Mouse (Mus musculus): ENCODE measurements around the gene Cela3b.
"Not testable (repeated sequence)": the region's sequence is repeated elsewhere in the genome, so short reads cannot be mapped to it uniquely, and the experiment has no call there.

The Cela3b gene

DNA sequence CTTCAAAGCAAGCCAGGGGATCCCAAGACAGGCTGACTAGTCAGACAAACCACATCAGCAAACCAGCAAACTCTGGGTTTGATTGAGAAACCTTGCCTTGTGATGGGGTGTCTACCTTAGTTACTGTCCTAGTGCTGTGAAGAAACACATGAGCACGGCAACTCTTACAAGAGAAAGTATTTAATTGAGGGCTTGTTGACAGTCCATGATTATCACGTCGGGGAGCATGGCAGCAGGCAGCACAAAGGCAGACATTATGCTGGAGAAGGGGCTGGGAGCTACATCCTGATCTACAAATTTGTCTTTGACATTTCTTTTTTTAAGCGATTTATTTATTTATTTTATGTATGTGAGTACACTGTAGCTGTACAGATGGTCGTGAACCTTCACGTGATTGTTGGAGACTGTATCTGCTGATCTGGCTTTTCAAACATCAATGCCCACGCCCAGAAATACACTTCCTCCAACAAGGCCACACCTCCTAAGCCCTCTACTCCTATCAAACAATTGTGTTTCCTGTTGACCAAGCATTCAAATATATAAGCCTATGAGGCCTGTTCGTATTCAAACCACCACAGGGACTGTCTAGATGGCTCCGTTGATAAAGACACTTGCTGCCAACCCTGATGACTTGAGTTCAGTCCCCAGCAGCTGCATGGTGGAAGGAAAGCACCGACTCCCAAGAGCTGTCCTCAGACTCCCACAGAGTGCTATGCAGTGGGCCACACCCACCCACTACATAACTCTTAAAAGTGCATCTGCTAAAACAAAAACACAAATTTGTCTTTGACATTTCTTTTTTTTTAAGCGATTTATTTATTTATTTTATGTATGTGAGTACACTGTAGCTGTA, 12.4 kb downstream of the Cela3b start:
- DNase-seq (ENCODE audit: low spot score in 2 of 2): no peak

DNA sequence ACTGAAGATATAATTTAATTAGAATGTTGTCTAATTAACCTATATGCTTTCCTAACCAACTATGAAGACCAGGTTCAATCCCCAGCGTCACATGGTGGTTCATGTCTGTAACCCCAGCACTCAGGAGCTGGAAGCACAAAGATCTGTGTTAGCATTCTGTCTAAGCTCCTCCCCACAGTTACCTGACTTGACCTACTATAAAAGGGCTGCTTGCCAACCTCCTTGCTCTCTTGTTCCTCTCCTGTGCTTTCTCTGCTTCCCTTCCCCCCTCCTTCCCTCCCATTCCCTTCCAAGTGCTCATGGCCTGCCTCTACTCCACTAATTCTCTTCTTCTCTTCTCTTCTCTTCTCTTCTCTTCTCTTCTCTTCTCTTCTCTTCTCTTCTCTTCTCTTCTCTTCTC, 15.4 kb downstream of the Cela3b start:
- no peak for DNase-seq (ENCODE audit: low spot score in 2 of 2)

GRCm38 (mm10) chr4:137412185-137412709, 18.1 kb downstream of the Cela3b start:
- not testable (repeated sequence) for DNase-seq (ENCODE audit: low spot score in 2 of 2)

GRCm38 (mm10) chr4:137409691-137410090, 20.6 kb downstream of the Cela3b start, which contains the start of gene Cela3a:
Gene Cela3a (minus strand): TSS chr4:137409791.
- no peak for DNase-seq (ENCODE audit: low spot score in 2 of 2)

DNA sequence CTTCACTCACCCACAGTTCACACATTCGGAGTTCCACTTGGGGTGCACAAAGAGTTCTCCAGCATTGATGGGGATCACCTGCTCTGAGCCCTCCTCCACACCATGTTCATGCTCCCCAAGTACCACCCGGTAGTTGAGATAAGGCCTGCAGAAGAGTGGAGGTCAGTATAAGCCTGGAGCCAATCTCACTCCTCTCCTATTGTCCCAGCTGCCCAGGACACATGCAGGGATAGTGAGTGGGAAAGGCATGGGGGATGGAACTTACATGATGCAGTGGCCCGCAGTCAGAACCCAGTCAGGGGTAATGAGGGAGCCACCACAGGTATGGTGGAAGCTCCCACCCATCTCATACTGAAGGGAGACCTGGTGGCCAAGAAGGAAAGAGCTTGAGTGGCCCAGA, 24.8 kb downstream of the Cela3b start:
- no peak for DNase-seq (ENCODE audit: low spot score in 2 of 2)

DNA sequence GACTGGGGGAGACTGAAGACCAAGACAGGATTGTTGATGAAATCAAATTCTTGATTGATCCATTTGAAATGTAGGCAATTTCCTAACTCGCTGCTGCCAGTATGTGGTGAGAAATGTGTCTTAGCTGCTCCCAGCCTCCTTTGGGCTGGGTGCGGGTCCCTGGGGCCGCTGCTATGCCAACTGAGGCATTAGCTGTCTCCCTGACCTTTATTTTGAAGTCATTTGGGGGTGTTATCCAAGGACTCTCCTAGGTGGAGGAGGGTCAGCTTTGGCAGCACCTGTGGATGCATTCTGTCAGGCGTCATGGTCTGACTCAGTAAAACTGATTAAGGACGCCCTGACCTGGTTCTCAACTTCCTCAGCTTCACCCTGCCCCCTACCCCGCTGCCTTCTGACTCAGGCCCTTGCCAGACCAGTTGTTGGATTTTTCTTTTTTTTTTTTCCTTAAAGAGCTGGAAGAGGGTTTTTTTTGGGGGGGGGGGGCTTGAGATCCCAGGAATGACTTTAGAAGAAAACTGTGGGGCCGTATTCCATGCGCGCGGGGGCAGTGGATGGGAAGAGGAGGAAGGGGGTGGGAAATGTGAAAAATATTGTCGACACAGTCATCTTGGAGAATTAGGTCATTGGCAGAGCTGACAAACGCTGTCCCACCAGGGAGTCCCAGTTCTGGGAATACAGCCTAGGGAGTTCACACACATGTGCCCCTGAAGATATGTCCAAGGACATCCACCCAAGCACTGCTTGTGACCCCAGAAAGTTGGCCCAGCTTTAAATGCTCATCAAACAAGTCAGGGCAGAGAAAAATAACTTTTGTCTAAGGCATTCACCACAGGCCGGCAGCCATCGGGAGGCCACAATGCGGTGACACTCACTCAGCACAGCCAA, 33.5 kb downstream of the Cela3b start:
- peak in 1 of 2 experiments; percentile 43 for DNase-seq (ENCODE audit: low spot score in 2 of 2)

GRCm38 (mm10) chr4:137393378-137394135, 36.8 kb downstream of the Cela3b start:
- peak in 1 of 2 experiments; percentile 51 for DNase-seq (ENCODE audit: low spot score in 2 of 2)

GRCm38 (mm10) chr4:137392874-137393273, 37.5 kb downstream of the Cela3b start:
- no peak for DNase-seq (ENCODE audit: low spot score in 2 of 2)

GRCm38 (mm10) chr4:137391287-137391686, 39.1 kb downstream of the Cela3b start:
- no peak for DNase-seq (ENCODE audit: low spot score in 2 of 2)

- DNase-seq (ENCODE audit: low spot score in 2 of 2): no peak
Measured at GRCm38 (mm10) chr4:137390196-137390595, 40.1 kb downstream of the Cela3b start.

DNA sequence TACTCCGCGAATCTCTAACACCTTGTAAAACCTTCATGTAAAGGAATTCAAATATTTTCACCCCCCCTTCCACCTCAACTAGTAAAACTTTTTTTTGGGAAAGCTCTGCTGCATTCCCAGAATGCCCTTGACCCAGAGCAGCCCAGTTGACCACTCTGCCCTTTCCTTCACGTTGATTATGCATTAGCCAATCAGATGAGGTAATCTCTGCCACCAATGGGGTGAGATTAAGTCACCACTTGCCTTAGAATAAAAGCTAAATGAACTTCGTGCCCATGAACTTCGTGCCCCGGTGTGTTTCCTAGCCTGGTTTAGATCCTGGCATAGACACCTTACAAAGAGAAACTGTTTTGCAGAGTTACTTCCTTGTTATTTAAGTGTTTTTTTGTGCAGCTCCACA, 41.4 kb downstream of the Cela3b start:
- DNase-seq (ENCODE audit: low spot score in 2 of 2): no peak

GRCm38 (mm10) chr4:137388059-137388794, 42.1 kb downstream of the Cela3b start:
- peak; percentile 80 for DNase-seq (ENCODE audit: low spot score in 2 of 2)

GRCm38 (mm10) chr4:137387482-137388058, 42.8 kb downstream of the Cela3b start:
- no peak for DNase-seq (ENCODE audit: low spot score in 2 of 2)

GRCm38 (mm10) chr4:137380702-137381605, 49.4 kb downstream of the Cela3b start:
- DNase-seq (ENCODE audit: low spot score in 2 of 2): no peak

GRCm38 (mm10) chr4:137379713-137380255, 50.6 kb downstream of the Cela3b start:
- no peak for DNase-seq (ENCODE audit: low spot score in 2 of 2)

DNA sequence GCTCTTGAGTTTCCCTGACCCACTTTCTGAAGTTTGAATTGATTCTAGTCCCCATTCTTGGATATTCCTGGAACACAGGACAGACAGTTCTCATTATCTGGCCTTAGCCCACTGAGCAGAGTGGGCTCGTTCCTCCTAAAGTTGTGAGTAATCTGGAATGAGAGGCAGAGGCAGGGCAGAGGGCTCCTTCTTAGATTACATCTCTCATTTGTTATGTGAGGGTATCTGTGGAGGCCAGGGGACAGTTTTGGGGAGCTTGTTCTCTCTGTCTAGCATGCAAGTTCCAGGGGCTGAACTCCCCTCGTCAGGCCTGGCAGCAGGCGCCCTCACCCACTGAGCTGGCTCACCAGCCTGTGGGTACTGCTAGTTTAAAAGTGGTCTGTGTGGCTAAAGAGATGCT, 51.3 kb downstream of the Cela3b start:
- DNase-seq (ENCODE audit: low spot score in 2 of 2): no peak

DNA sequence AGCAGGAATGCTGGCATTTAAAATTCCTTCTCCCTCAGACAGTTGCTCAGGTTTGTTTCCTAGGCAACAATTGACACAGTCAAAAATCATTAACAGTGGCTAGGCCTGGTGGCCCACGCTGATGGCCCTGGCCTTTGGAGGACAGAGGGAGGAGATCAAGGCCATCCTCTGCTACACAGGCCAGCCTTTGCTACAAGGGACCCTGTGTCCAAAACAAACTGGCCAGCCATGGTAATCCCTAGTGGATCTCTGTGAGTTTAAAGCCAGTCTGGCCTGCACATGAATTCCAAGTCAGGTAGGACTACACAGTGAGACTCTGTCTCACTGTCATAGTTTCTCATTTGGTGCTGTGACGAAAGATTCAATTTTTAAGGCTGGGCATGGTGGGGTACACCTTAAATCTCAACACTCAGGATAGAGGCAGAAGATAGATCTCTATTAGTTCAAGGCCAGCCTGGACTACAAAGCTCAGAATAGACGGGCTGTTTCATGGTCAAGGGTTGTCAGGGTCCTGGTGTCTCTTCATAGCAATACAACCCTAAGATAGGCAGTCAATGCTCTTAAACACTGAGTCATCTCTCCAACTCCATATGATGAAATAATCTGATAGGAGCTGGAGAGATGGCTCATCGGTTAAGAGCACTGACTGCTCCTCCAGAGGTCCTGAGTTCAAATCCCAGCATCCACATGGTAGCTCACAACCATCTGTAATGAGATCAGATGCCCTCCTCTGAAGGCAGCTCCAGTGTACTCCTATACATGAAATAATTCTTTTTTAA, 52.6 kb downstream of the Cela3b start:
- DNase-seq (ENCODE audit: low spot score in 2 of 2): no peak

DNA sequence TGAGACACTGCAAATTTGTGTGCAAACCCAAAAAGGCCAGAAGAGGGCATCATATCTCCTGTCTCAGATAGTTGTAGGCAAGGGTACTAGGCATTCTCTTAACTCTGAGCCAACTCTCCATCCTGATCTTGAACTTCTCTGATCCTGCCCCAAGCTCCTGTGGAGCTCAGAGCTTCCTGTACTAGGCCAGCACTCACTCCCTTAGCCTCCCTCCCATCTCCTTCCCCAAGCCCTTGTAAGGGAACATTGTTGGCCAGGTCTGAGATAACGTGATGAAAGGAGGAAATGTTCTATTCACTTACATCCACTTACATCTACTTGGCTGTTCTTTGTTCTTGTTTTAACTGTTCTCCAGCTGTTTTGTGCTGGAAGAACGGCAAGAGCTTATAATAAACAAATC, 53.6 kb downstream of the Cela3b start:
- DNase-seq (ENCODE audit: low spot score in 2 of 2): no peak
